17 mouse cellular contexts compared by ENCODE assay signal in genomic region chr11:113135261-113135660, GRCm38 (mm10).
DNase-seq lines count a peak whose midpoint lies in the region; ATAC-seq and TF ChIP-seq lines count a peak whose summit lies in the region.
"Had no signal": no experiment of that assay in that cellular context is flagged by ENCODE, and none has a peak within 500 bp of the region (broad histone marks: within the 10 kb centered on the region; RNA-seq: fewer than 3 reads in every experiment).

No protein-coding gene starts in this region.

- no peak overlapping the region for H3K4me3 ChIP-seq in layer of hippocampus, adult 2 months
- H3K4me3 ChIP-seq: embryonic facial prominence, embryonic 13.5 days; forebrain, embryonic 13.5 days; hindbrain, embryonic 12.5 days; lung, embryonic 15.5 days; midbrain, embryonic 12.5 days had no signal

- peak; percentile 27 for ATAC-seq in common myeloid progenitor, adult 5-6 weeks (replicated peaks; ENCODE audit: low read depth, poor library complexity, severe bottlenecking)
- ATAC-seq: forebrain, embryonic 13.5 days had no signal

- peak overlapping the region; percentile 60; the same call in 1 of the 2 replicates for H3K27ac ChIP-seq in layer of hippocampus, adult 2 months
- H3K27ac ChIP-seq: embryonic facial prominence, embryonic 13.5 days; forebrain, embryonic 13.5 days; hindbrain, embryonic 12.5 days; lung, embryonic 15.5 days; midbrain, embryonic 12.5 days had no signal

- intact Hi-C loops in left cerebral cortex, postnatal 4 days (cut with DNase I) = no loop called here

- DNase-seq in layer of hippocampus, adult 2 months (ENCODE audit: low spot score in 2 of 2) = no peak
- DNase-seq in layer of hippocampus, adult 11-12 months (ENCODE audit: low spot score) = no peak
- peak; percentile 19 for DNase-seq in thymus, postnatal 0 days (ENCODE audit: low spot score)
- DNase-seq in thymus, adult 18-20 months = no peak
- DNase-seq in left cerebral cortex, postnatal 4 days = no peak
- no peak for DNase-seq in right cerebral cortex, postnatal 36 days (ENCODE audit: low spot score in 2 of 2)
- DNase-seq: cerebellum, adult 9-10 months; gastrocnemius, postnatal 36 days; kidney, adult 8-10 months; right cerebral cortex, adult 18-20 months; thymus, postnatal 36 days had no signal

- no peak for TF ChIP-seq CTCF in layer of hippocampus, adult 2 months (conservative IDR thresholded peaks at IDR 0.05)
